Mouse (Mus musculus) colon, adult 2 months (tissue): ENCODE data around the gene Nek2. TPM values are rescaled to one million over a fixed set of nuclear protein-coding genes. Genes with fewer than 3 reads are reported as not detected.

ENCODE experiments used
- polyA plus RNA-seq: library from polyadenylated mRNA; depleted of rRNA; stranded (reverse); fragments of >200 nt; gene quantifications from 2 replicates; pipeline ENCODE4 v1.2.3, GENCODE M21; 2012; rRNA removed

The Nek2 gene
- 4.7 and 6.2 TPM in 2 replicates for polyA plus RNA-seq

GRCm38 (mm10) chr1:191821326-191822091, at the start of gene Nek2:
Gene Nek2 (plus strand): TSS chr1:191821444.

Other genes starting within 250 kb of the Nek2 start
- 1.0 and 1.4 TPM in 2 replicates for gene Dtl, start 245.9 kb upstream of the Nek2 start, polyA plus RNA-seq
- gene Ints7, start 245.8 kb upstream of the Nek2 start, polyA plus RNA-seq, result 13.9 and 15.5 TPM in 2 replicates
- gene Lpgat1, start 103.6 kb upstream of the Nek2 start, polyA plus RNA-seq, result 6.6 and 8.5 TPM in 2 replicates
- gene Slc30a1, start 85.3 kb downstream of the Nek2 start, polyA plus RNA-seq, result 28.7 and 69.8 TPM in 2 replicates
- gene Rd3, start 155.9 kb downstream of the Nek2 start, polyA plus RNA-seq, result 0.02 and 0.12 TPM in 2 replicates